Mouse (Mus musculus) small intestine, adult 2 months (tissue): Measurements from ENCODE around the gene Sdhd.

Experiments
- CTCF ChIP-seq: fragments of 200-500 bp; IDR thresholded peaks from 2 replicates; pipeline ENCODE4 v1.5.1; 2012; ENCODE audit warnings: low read depth, mild to moderate bottlenecking, control low read depth, inconsistent platforms, low read length, moderate library complexity, mixed read lengths; ENCODE audit not compliant: insufficient replicate concordance, insufficient read length; ENCODE audit errors: extremely low read depth
- POLR2A ChIP-seq: fragments of 200-500 bp; IDR thresholded peaks from 2 replicates; pipeline ENCODE4 v1.6.1; 2012; ENCODE audit warnings: low read depth, mild to moderate bottlenecking, control low read depth, inconsistent platforms, low read length, moderate library complexity

DNA sequence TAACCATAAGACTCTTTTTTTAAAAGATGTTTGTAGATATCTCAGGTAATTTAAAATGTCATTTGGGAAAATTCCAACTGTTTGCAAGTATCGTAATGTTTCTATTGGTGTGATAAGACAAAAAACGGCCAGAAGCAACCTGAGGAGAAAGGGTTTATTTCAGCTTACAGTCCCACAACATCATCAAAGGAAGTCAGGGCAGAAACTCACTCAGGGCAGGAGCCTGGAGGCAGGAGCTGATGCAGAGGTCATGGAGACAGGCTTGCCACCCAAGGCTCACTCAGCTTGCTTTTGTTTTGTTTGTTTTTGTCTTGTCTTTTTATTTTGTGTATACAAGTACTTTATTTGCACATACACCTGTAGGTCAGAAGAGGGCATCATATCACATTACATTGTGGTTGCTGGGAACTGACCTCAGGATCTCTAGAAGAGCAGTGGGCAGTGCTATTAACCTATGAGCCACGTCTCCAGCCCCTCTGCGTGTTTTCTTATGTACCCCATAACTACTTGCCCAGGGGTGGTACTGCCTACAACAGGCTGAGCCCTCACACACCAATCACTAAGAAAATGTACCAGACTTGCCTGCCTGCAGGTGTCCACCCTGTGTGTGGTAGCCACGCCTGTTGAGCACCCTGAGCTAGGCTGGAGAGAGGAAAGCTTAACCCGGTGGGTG, 28.5 kb upstream of the Sdhd start:
- TF ChIP-seq CTCF (no peak), POLR2A (no peak)
